Mouse (Mus musculus) kidney, adult 2 months (tissue): Measurements from ENCODE around the gene Tspan31. TPM values are rescaled to one million over a fixed set of nuclear protein-coding genes. Genes with fewer than 3 reads are reported as not detected.
A peak's percentile ranks its signal among the peaks of the same experiment; 100 is the strongest.

ENCODE experiments used
- DNase-seq: peaks from one replicate; pipeline ENCODE4 v3.0.0; 2021
- H3K27ac ChIP-seq: fragments of 200-500 bp; 2 replicates; pipeline ENCODE4 v1.5.1; 2012; ENCODE audit warnings: low read depth, low read length, control low read depth, inconsistent platforms; ENCODE audit not compliant: insufficient read depth
- H3K27me3 ChIP-seq: fragments of 200-500 bp; replicated peaks from 2 replicates; pipeline ENCODE4 v1.6.1; 2012; ENCODE audit warnings: mild to moderate bottlenecking, moderate library complexity, low read length, inconsistent platforms; ENCODE audit not compliant: control insufficient read depth, insufficient read depth
- H3K36me3 ChIP-seq: fragments of 200-500 bp; 2 replicates; pipeline ENCODE4 v1.6.1; 2012; ENCODE audit warnings: mild to moderate bottlenecking, moderate library complexity, low read length, inconsistent platforms; ENCODE audit not compliant: control insufficient read depth, insufficient read depth
- H3K4me1 ChIP-seq: fragments of 200-500 bp; 2 replicates; pipeline ENCODE4 v1.6.1; 2011; ENCODE audit warnings: low read length; ENCODE audit not compliant: control insufficient read depth, insufficient read depth
- H3K4me3 ChIP-seq: fragments of 200-500 bp; 2 replicates; pipeline ENCODE4 v1.5.1; 2011; ENCODE audit warnings: mild to moderate bottlenecking, low read depth, low read length, control low read depth; ENCODE audit not compliant: insufficient read depth
- CTCF ChIP-seq: fragments of 200-500 bp; conservative IDR thresholded peaks from 2 replicates; pipeline ENCODE4 v1.5.1; 2011; ENCODE audit warnings: low read depth, mild to moderate bottlenecking, control low read depth, low read length, moderate library complexity, mixed read lengths; ENCODE audit not compliant: insufficient read depth, insufficient read length
- POLR2A ChIP-seq: fragments of 200-500 bp; IDR thresholded peaks from one replicate; pipeline ENCODE4 v1.6.1; 2011; ENCODE audit warnings: low read depth, low read length, control low read depth
- WGBS: fragments of 180-500 bp; shearing (Covaris S2); methylation state at CpG from one replicate; pipeline ENCODE4 v1.1.7; 2018; 5-methylcytosine and 5-hydroxymethylcytosine counted together
- polyA plus RNA-seq: library from polyadenylated mRNA; depleted of rRNA; stranded (reverse); fragments of >200 nt; gene quantifications from 2 replicates; pipeline ENCODE4 v1.2.3, GENCODE M21; 2012

The Tspan31 gene
- polyA plus RNA-seq, 1 experiment, result 117 TPM

DNA sequence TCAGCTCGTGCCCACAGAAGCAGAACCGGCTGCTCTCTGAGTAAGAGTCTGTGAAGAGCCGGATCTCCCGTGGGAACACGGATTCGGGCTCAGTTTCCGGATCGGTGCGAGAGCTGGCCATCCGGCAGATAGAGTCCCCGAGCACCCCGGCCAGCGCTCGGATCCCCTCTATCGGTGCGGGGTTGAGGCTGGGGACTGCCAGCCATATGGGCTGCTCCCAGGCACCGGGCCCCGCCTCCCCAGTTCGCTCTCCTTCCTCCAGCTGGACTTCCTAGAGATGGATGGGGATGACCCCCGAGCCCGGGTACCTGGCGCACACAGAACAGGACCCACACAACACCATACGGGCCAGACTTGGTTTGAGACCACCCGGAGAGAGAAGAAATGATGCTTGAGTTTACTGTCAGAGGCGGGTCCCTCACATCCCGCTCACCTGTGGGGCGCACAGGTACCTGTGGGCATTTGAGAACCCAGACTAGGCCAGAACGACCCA lies 28.7 kb downstream of the Tspan31 start, which contains the start of the genes Mettl1 and Eef1akmt3:
Gene Mettl1 (plus strand): TSS at position 141 of the 493 bp plus-strand sequence.
Gene Eef1akmt3 (minus strand): TSS at position 240 of the 493 bp plus-strand sequence.
- Histone ChIP-seq H3K4me1 (peaks cover 10% of the 10 kb centered on the region; the same call in 1 of the 2 replicates), H3K4me3 (peak within 1 kb of the TSS; percentile 92), H3K27ac (peak within 1 kb of the TSS; percentile 79), H3K27me3 (no peaks in the 10 kb centered on the region), H3K36me3 (no peaks in the 10 kb centered on the region)
- WGBS, result under 1% methylated on average over 28 of the region's 28 CpGs
- peak; percentile 52 for DNase-seq
- no peak for TF ChIP-seq POLR2A
- TF ChIP-seq CTCF, result no peak

GRCm38 (mm10) chr10:127040569-127041214 lies 29.4 kb downstream of the Tspan31 start:
- 2% methylated on average over 20 of the region's 20 CpGs for WGBS
- Histone ChIP-seq H3K4me1 (peaks cover 14% of the 10 kb centered on the region; the same call in 1 of the 2 replicates), H3K27me3 (no peaks in the 10 kb centered on the region), H3K27ac (peak overlapping the region; percentile 79), H3K36me3 (no peaks in the 10 kb centered on the region), H3K4me3 (peak overlapping the region; percentile 92)
- DNase-seq, result no peak
- TF ChIP-seq POLR2A (no peak), CTCF (no peak)

- peak; percentile 81 for DNase-seq
- Histone ChIP-seq H3K4me1 (peaks cover 15% of the 10 kb centered on the region; the same call in 1 of the 2 replicates), H3K4me3 (no peak overlapping the region), H3K27me3 (no peaks in the 10 kb centered on the region), H3K27ac (peak overlapping the region; percentile 66), H3K36me3 (no peaks in the 10 kb centered on the region)
- TF ChIP-seq CTCF (no peak), POLR2A (no peak)
- 52% methylated on average over 12 of the region's 12 CpGs for WGBS
Measured at GRCm38 (mm10) chr10:127037641-127038040, 32.4 kb downstream of the Tspan31 start.

DNA sequence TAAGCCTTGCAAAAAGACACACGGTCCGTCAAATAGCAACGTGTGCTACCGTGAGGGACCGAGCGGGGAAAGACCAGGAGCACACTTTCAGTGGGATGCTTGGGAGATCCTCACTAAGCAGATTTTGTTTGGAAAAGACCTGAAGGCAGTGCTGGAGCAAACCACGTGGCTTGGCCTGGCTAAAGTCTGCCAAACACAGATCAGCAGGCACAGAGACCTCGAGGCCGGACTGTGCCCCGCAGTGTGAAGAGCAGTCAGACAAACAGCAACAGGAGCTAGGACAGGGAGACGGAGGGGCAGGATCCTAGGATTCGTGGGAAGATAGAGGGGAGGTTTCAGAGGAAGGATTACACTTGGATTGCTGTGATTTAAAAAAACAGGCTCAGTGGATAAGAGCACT lies 33.8 kb downstream of the Tspan31 start:
- Histone ChIP-seq H3K27me3 (no peaks in the 10 kb centered on the region; the same call in 1 of the 2 replicates), H3K4me3 (no peak overlapping the region), H3K4me1 (peaks cover 15% of the 10 kb centered on the region; the same call in 1 of the 2 replicates), H3K27ac (peak overlapping the region; percentile 77), H3K36me3 (no peaks in the 10 kb centered on the region)
- DNase-seq, result peak; percentile 93
- TF ChIP-seq POLR2A (no peak), CTCF (no peak)
- 51% methylated on average over 12 of the region's 12 CpGs for WGBS

GRCm38 (mm10) chr10:127033301-127033741 lies 36.7 kb downstream of the Tspan31 start:
- H3K27ac ChIP-seq, result peak overlapping the region; percentile 92

DNA sequence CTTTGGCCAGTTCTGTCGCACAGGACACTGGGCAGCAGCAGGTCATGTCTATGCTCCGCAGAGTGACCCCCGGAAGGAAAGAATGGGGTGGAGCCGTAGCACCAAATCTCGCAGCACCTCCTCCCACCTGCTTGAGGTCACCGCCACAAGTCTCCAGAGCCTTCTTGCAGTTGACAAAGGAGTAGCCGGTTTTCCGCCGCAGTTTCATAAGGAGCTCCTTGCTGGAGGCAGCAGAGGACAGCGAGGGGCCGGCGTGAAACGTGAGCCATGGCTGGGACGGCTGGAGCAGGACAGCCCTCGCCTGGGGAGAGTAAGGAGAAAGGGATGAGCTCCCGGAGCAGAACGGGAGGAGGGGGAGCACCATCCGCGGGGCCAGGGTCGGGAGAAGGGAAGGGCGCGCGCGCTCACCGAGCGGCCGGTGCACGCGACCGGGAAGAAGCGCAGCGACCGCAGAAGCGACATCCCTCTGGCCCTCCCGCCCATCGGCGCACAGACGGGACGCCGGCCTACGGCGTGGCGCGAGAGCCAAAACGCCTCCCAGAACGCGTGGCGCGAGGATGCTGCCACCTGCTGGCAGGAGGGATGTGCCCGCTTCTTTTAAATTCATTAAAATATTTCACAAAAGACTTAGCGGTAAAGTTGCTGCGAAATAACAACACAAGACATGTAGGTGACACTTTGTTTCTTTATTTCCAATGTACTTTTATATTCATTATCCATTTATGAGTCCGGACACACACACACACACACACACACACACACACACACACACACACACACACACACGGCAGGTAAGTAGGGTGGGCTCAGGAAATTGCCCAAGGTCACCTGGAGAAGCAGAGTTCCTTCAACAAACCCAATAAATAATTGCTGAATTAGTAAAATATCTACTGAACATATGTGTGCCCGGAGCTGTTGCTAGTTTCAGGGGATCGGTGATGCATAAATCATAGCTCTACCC lies 39.4 kb downstream of the Tspan31 start, which contains the start of gene Tsfm:
Gene Tsfm (minus strand): TSS at position 505 of the 961 bp plus-strand sequence.
- TF ChIP-seq POLR2A, result no peak
- TF ChIP-seq CTCF, result peak; percentile 94
- peak; percentile 94 for DNase-seq
- Histone ChIP-seq H3K4me3 (peak within 1 kb of the TSS; percentile 75), H3K27ac (peak within 1 kb of the TSS; percentile 79), H3K36me3 (0 out of 2 replicates have a peak, but pooled peaks cover 2% of the 10 kb centered on the region), H3K4me1 (peaks cover 11% of the 10 kb centered on the region; the same call in 1 of the 2 replicates), H3K27me3 (no peaks in the 10 kb centered on the region; the same call in 1 of the 2 replicates)
- 3% methylated on average over 56 of the region's 56 CpGs for WGBS

More at GRCm38 (mm10) chr10:127033301-127033741, 36.7 kb downstream of the Tspan31 start:
- DNase-seq, result peak; percentile 88
- H3K4me1 ChIP-seq, result peaks cover 15% of the 10 kb centered on the region; the same call in 1 of the 2 replicates
- TF ChIP-seq CTCF (no peak), POLR2A (no peak)
- 47% methylated on average over 8 of the region's 8 CpGs for WGBS
- H3K27me3 ChIP-seq, result no peaks in the 10 kb centered on the region; the same call in 1 of the 2 replicates
- H3K4me3 ChIP-seq, result no peak overlapping the region
- 0 out of 2 replicates have a peak, but pooled peaks cover 2% of the 10 kb centered on the region for H3K36me3 ChIP-seq
